Mouse (Mus musculus) cerebellum, adult 2 months (tissue): Measurements from ENCODE around the gene Ccdc155. TPM values are rescaled to one million over a fixed set of nuclear protein-coding genes. Genes with fewer than 3 reads are reported as not detected.

Experiments
- DNase-seq, 2 experiments: peaks; one replicate each; pipeline ENCODE4 v3.0.0; 2021
- H3K27ac ChIP-seq: fragments of 200-500 bp; 2 replicates; pipeline ENCODE4 v1.5.1; 2012; ENCODE audit warnings: low read length, control low read depth, inconsistent platforms; ENCODE audit not compliant: insufficient read depth
- H3K27me3 ChIP-seq: fragments of 200-500 bp; 2 replicates; pipeline ENCODE4 v1.6.1; 2012; ENCODE audit warnings: inconsistent platforms, mild to moderate bottlenecking, low read length, moderate library complexity; ENCODE audit not compliant: control insufficient read depth, insufficient read depth
- H3K4me1 ChIP-seq: fragments of 200-500 bp; 2 replicates; pipeline ENCODE4 v1.6.1; 2011; ENCODE audit warnings: low read length; ENCODE audit not compliant: control insufficient read depth, insufficient read depth
- H3K4me3 ChIP-seq: fragments of 200-500 bp; replicated peaks from 2 replicates; pipeline ENCODE3; 2011; ENCODE audit warnings: mild to moderate bottlenecking, low read depth, low read length, control low read depth; ENCODE audit not compliant: insufficient read depth
- CTCF ChIP-seq: fragments of 200-500 bp; IDR thresholded peaks from 2 replicates; pipeline ENCODE4 v1.5.1; 2011; ENCODE audit warnings: low read depth, mild to moderate bottlenecking, control low read depth, low read length, moderate library complexity, borderline replicate concordance; ENCODE audit not compliant: insufficient read depth
- POLR2A ChIP-seq: fragments of 200-500 bp; IDR thresholded peaks from 2 replicates; pipeline ENCODE4 v1.6.1; 2011; ENCODE audit warnings: low read length, control low read depth, borderline replicate concordance; ENCODE audit not compliant: insufficient read depth
- WGBS: fragments of 180-500 bp; shearing (Covaris S2); methylation state at CpG from one replicate; pipeline ENCODE4 v1.1.7; 2018; 5-methylcytosine and 5-hydroxymethylcytosine counted together
- polyA plus RNA-seq: library from polyadenylated mRNA; depleted of rRNA; stranded (reverse); fragments of >200 nt; gene quantifications from 2 replicates; pipeline ENCODE4 v1.2.3, GENCODE M21; 2012; rRNA removed

Ccdc155 gene
- polyA plus RNA-seq, 1 experiment: 1.9 TPM

GRCm38 (mm10) chr7:45135370-45135769 lies 69.3 kb downstream of the Ccdc155 start:
- Histone ChIP-seq H3K27ac (no peak overlapping the region), H3K27me3 (no peaks in the 10 kb centered on the region), H3K4me3 (peak overlapping the region; percentile 80), H3K4me1 (no peaks in the 10 kb centered on the region; the same call in 1 of the 2 replicates)
- 79% methylated on average over 3 of the region's 3 CpGs for WGBS
- peak in 1 of 2 experiments; percentile 28 for DNase-seq
- TF ChIP-seq POLR2A (no peak), CTCF (no peak)

- H3K4me1 ChIP-seq: no peaks in the 10 kb centered on the region; the same call in 1 of the 2 replicates
- 26% methylated on average over 12 of the region's 12 CpGs for WGBS
- peak in 1 of 2 experiments; percentile 19 for DNase-seq
- no peaks in the 10 kb centered on the region for H3K27me3 ChIP-seq
- no peak overlapping the region for H3K4me3 ChIP-seq
- H3K27ac ChIP-seq: no peak overlapping the region
- TF ChIP-seq CTCF (no peak), POLR2A (no peak)
Observed at GRCm38 (mm10) chr7:45134544-45135026, 70.1 kb downstream of the Ccdc155 start.

Other genes starting within 250 kb of the Ccdc155 start
- 129 and 137 TPM in 2 replicates for gene Cpt1c, start 230.0 kb downstream of the Ccdc155 start, polyA plus RNA-seq
- 225 and 227 TPM in 2 replicates for gene Prmt1, start 218.3 kb downstream of the Ccdc155 start, polyA plus RNA-seq
- 126 and 130 TPM in 2 replicates for gene Irf3, start 207.2 kb downstream of the Ccdc155 start, polyA plus RNA-seq
- 6.0 and 6.4 TPM in 2 replicates for gene Bcl2l12, start 206.2 kb downstream of the Ccdc155 start, polyA plus RNA-seq
- gene Scaf1, start 188.5 kb downstream of the Ccdc155 start, polyA plus RNA-seq: 115 and 120 TPM in 2 replicates
- 29.7 and 29.9 TPM in 2 replicates for gene Rras, start 186.9 kb downstream of the Ccdc155 start, polyA plus RNA-seq
- gene Prr12, start 152.0 kb downstream of the Ccdc155 start, polyA plus RNA-seq: 22.6 and 23.3 TPM in 2 replicates
- gene Nosip, start 142.5 kb downstream of the Ccdc155 start, polyA plus RNA-seq: 106 and 112 TPM in 2 replicates
- gene Prrg2, start 142.2 kb downstream of the Ccdc155 start, polyA plus RNA-seq: 23.3 and 23.7 TPM in 2 replicates
- 7.6 and 8.6 TPM in 2 replicates for gene Rcn3, start 112.7 kb downstream of the Ccdc155 start, polyA plus RNA-seq
- gene Fcgrt, start 101.0 kb downstream of the Ccdc155 start, polyA plus RNA-seq: 32.1 and 33.7 TPM in 2 replicates
- gene Rps11, start 80.5 kb downstream of the Ccdc155 start, polyA plus RNA-seq: 392 and 433 TPM in 2 replicates
- 1,090 and 1,228 TPM in 2 replicates for gene Rpl13a, start 76.1 kb downstream of the Ccdc155 start, polyA plus RNA-seq
- 0.16 TPM in 1 of 2 replicates, not detected in the other for gene Gm45713, start 68.7 kb downstream of the Ccdc155 start, polyA plus RNA-seq
- 24.4 and 28.4 TPM in 2 replicates for gene Flt3l, start 68.5 kb downstream of the Ccdc155 start, polyA plus RNA-seq
- 52.3 and 53.1 TPM in 2 replicates for gene Pih1d1, start 50.6 kb downstream of the Ccdc155 start, polyA plus RNA-seq
- 17.2 and 18.0 TPM in 2 replicates for gene Aldh16a1, start 50.3 kb downstream of the Ccdc155 start, polyA plus RNA-seq
- 397 and 476 TPM in 2 replicates for gene Slc17a7, start 40.9 kb downstream of the Ccdc155 start, polyA plus RNA-seq
- gene Gfy, start 25.3 kb downstream of the Ccdc155 start, polyA plus RNA-seq: 0.54 and 0.57 TPM in 2 replicates
- gene Pth2, start 23.9 kb downstream of the Ccdc155 start, polyA plus RNA-seq: not detected in 2 replicates
- gene Dkkl1, start 7.3 kb upstream of the Ccdc155 start, polyA plus RNA-seq: 0.36 and 0.51 TPM in 2 replicates
- gene Tead2, start 10.9 kb upstream of the Ccdc155 start, polyA plus RNA-seq: 4.7 and 5.0 TPM in 2 replicates
- gene Cd37, start 34.2 kb upstream of the Ccdc155 start, polyA plus RNA-seq: 3.1 and 4.3 TPM in 2 replicates
- 2.6 and 3.1 TPM in 2 replicates for gene Slc6a16, start 36.2 kb upstream of the Ccdc155 start, polyA plus RNA-seq
- gene Slc6a21, start 72.6 kb upstream of the Ccdc155 start, polyA plus RNA-seq: not detected in 2 replicates
- 17.5 and 18.9 TPM in 2 replicates for gene Trpm4, start 128.9 kb upstream of the Ccdc155 start, polyA plus RNA-seq
- 0.11 and 0.31 TPM in 2 replicates for gene Hrc, start 130.4 kb upstream of the Ccdc155 start, polyA plus RNA-seq
- gene Ppfia3, start 162.1 kb upstream of the Ccdc155 start, polyA plus RNA-seq: 84.3 and 85.9 TPM in 2 replicates
- 92.6 and 103 TPM in 2 replicates for gene Lin7b, start 165.7 kb upstream of the Ccdc155 start, polyA plus RNA-seq
- 807 and 849 TPM in 2 replicates for gene Snrnp70, start 190.8 kb upstream of the Ccdc155 start, polyA plus RNA-seq
- gene Kcna7, start 200.8 kb upstream of the Ccdc155 start, polyA plus RNA-seq: not detected in 2 replicates
- 0.07 and 0.29 TPM in 2 replicates for gene Ntf5, start 208.8 kb upstream of the Ccdc155 start, polyA plus RNA-seq
- 0.59 and 1.1 TPM in 2 replicates for gene Lhb, start 215.9 kb upstream of the Ccdc155 start, polyA plus RNA-seq
- gene Gys1, start 230.0 kb upstream of the Ccdc155 start, polyA plus RNA-seq: 24.4 and 24.8 TPM in 2 replicates
- 56.8 TPM in 2 replicates for gene Ruvbl2, start 233.2 kb upstream of the Ccdc155 start, polyA plus RNA-seq